Mouse (Mus musculus) erythroblast, adult 5-6 weeks (primary cell): ENCODE data around the gene Alkbh4. TPM values are rescaled to one million over a fixed set of nuclear protein-coding genes. Genes with fewer than 3 reads are reported as not detected.
"Not testable (repeated sequence)": the region's sequence is repeated elsewhere in the genome, so short reads cannot be mapped to it uniquely, and the experiment has no call there.

ENCODE experiments used
- ATAC-seq: replicated peaks from 2 replicates; pipeline ENCODE4 v1.8.0; 2016; ENCODE audit warnings: moderate number of reproducible peaks, mild to moderate bottlenecking, moderate TSS enrichment, inconsistent platforms; ENCODE audit not compliant: poor library complexity, low FRiP score, severe bottlenecking
- total RNA-seq, 2 experiments: library from RNA; stranded (forward) in 1 of 2; stranded (reverse) in 1 of 2; fragments of 150-400 nt in 1 of 2; fragments of 200-764, 138-1000 nt in 1 of 2; gene quantifications; 2 replicates each; pipeline versions ENCODE4 v1.2.3 to v1.2.4; 2015 to 2017; ENCODE audit warnings: low replicate concordance in 2 of 2

The Alkbh4 gene
- total RNA-seq, 2 experiments from 2014 or later, result 3.4 to 7.7 TPM

GRCm38 (mm10) chr5:136139393-136139792 is 3.4 kb downstream of the Alkbh4 start:
- ATAC-seq, result no peak

GRCm38 (mm10) chr5:136140057-136140482 is 4.1 kb downstream of the Alkbh4 start:
- ATAC-seq, result no peak

- no peak for ATAC-seq
Observed at GRCm38 (mm10) chr5:136142746-136143145, 6.8 kb downstream of the Alkbh4 start.

- no peak; the same call in 1 of the 2 replicates for ATAC-seq
Observed at GRCm38 (mm10) chr5:136143161-136143755, 7.3 kb downstream of the Alkbh4 start.

- no peak for ATAC-seq
Observed at GRCm38 (mm10) chr5:136144606-136145430, 8.9 kb downstream of the Alkbh4 start.

GRCm38 (mm10) chr5:136146936-136147335 is 11.0 kb downstream of the Alkbh4 start:
- no peak for ATAC-seq

GRCm38 (mm10) chr5:136147704-136148103 is 11.8 kb downstream of the Alkbh4 start:
- ATAC-seq, result no peak

- not testable (repeated sequence) for ATAC-seq
Observed at GRCm38 (mm10) chr5:136149134-136149576, 13.2 kb downstream of the Alkbh4 start.

GRCm38 (mm10) chr5:136152365-136152764 is 16.4 kb downstream of the Alkbh4 start:
- no peak for ATAC-seq

GRCm38 (mm10) chr5:136155399-136155798 is 19.5 kb downstream of the Alkbh4 start:
- ATAC-seq, result no peak

GRCm38 (mm10) chr5:136160084-136160483 is 24.1 kb downstream of the Alkbh4 start:
- not testable (repeated sequence) for ATAC-seq

- ATAC-seq, result no peak
Observed at GRCm38 (mm10) chr5:136163807-136164474, 28.0 kb downstream of the Alkbh4 start.

GRCm38 (mm10) chr5:136165246-136165645 is 29.3 kb downstream of the Alkbh4 start:
- no peak for ATAC-seq

- no peak for ATAC-seq
Observed at GRCm38 (mm10) chr5:136167296-136167695, 31.4 kb downstream of the Alkbh4 start.

- ATAC-seq, result no peak
Observed at GRCm38 (mm10) chr5:136168071-136168470, 32.1 kb downstream of the Alkbh4 start.

GRCm38 (mm10) chr5:136169626-136170511 is 33.9 kb downstream of the Alkbh4 start:
- no peak for ATAC-seq

GRCm38 (mm10) chr5:136170512-136171362 is 34.8 kb downstream of the Alkbh4 start, which contains the start of gene Orai2:
Gene Orai2, minus strand, starts transcription at chr5:136170713.
- ATAC-seq, result peak; percentile 60
